Mouse (Mus musculus): ENCODE results near the gene Ebf3.

GRCm38 (mm10) chr7:137237419-137237818, 76.8 kb downstream of the Ebf3 start:
- TF ChIP-seq CTCF (IDR thresholded peaks at IDR 0.05; ENCODE audit: extremely low read depth, insufficient read length, insufficient replicate concordance, low read depth, low read length) (no peak), POLR2A (IDR thresholded peaks at IDR 0.05; ENCODE audit: low read depth, low read length) (no peak)

Data from small intestine, adult 2 months (tissue).